Mouse (Mus musculus) ES-Bruce4 (cell line): Measurements from ENCODE around the gene Zfp148.

Source experiments
- CTCF ChIP-seq: IDR thresholded peaks from one replicate; pipeline ENCODE4 v1.8.1; 2011; ENCODE audit warnings: low read depth, low read length
- POLR2A ChIP-seq: IDR thresholded peaks from one replicate; pipeline ENCODE4 v1.8.1; 2011; ENCODE audit warnings: low read length; ENCODE audit not compliant: insufficient read depth

- TF ChIP-seq CTCF (no peak), POLR2A (no peak)
Observed at GRCm38 (mm10) chr16:33454306-33454705, 73.7 kb downstream of the Zfp148 start.
